Comparison of ENCODE assay signal across 8 mouse cellular contexts in genomic region chr1:74391844-74392441, GRCm38 (mm10). TPM values are rescaled to one million over a fixed set of nuclear protein-coding genes. Genes with fewer than 3 reads are reported as not detected.
A peak's percentile ranks its signal among the peaks of the same experiment; 100 is the strongest.
DNase-seq lines count a peak whose midpoint lies in the region; ATAC-seq and TF ChIP-seq lines count a peak whose summit lies in the region.

No protein-coding gene starts in this region.

- H3K9ac ChIP-seq in heart, embryonic 15.5 days = peak overlapping the region; percentile 99

- peaks cover 17% of the 10 kb centered on the region for H3K27me3 ChIP-seq in E14TG2a.4 (ENCODE audit: insufficient read depth, low read length)
- H3K27me3 ChIP-seq in heart, embryonic 15.5 days = no peaks in the 10 kb centered on the region

- H3K4me1 ChIP-seq in E14TG2a.4 (replicated peaks; ENCODE audit: low read depth, low read length) = peaks cover 85% of the 10 kb centered on the region
- 0 out of 2 replicates have a peak, but pooled peaks cover 3% of the 10 kb centered on the region for H3K4me1 ChIP-seq in embryonic fibroblast, embryonic 13.5 days (ENCODE audit: control insufficient read depth, insufficient read depth, low read length)
- H3K4me1 ChIP-seq in heart, embryonic 15.5 days (replicated peaks) = peaks cover 61% of the 10 kb centered on the region

- peak overlapping the region; percentile 89 for H3K4me3 ChIP-seq in E14TG2a.4 (replicated peaks; ENCODE audit: low read length)
- H3K4me3 ChIP-seq in embryonic fibroblast, embryonic 13.5 days (ENCODE audit: insufficient read depth, low read length) = peak overlapping the region; percentile 67
- peak overlapping the region; percentile 89 for H3K4me3 ChIP-seq in heart, embryonic 15.5 days

- no peak for TF ChIP-seq CTCF in E14TG2a.4 (conservative IDR thresholded peaks at IDR 0.05; ENCODE audit: low read length)
- no peak for TF ChIP-seq CTCF in embryonic fibroblast, embryonic 13.5 days (IDR thresholded peaks at IDR 0.05; ENCODE audit: borderline replicate concordance, insufficient read depth, low read length)

- H3K4me2 ChIP-seq in heart, embryonic 15.5 days = peak overlapping the region; percentile 95

- peak; percentile 42 for ATAC-seq in heart, embryonic 15.5 days (replicated peaks; ENCODE audit: insufficient number of reproducible peaks, insufficient read depth, low FRiP score, low read depth)

- no peaks in the 10 kb centered on the region for H3K9me3 ChIP-seq in E14TG2a.4 (ENCODE audit: low read length)
- no peaks in the 10 kb centered on the region for H3K9me3 ChIP-seq in heart, embryonic 15.5 days (replicated peaks)

- 0 out of 2 replicates have a peak, but pooled peaks have one; percentile 45 for TF ChIP-seq POLR2A in embryonic fibroblast, embryonic 13.5 days (IDR thresholded peaks at IDR 0.05; ENCODE audit: low read depth, low read length)

- peak; percentile 88 to 94 for DNase-seq in adrenal gland, postnatal 36 days
- DNase-seq in kidney, postnatal 14 days = peak; percentile 90
- peak; percentile 88 to 90 for DNase-seq in lung, postnatal 4 days
- peak; percentile 43 for DNase-seq in right cerebral cortex, postnatal 14 days
- DNase-seq in urinary bladder, postnatal 25 days (ENCODE audit: low spot score) = peak; percentile 72

- H3K36me3 ChIP-seq in E14TG2a.4 (ENCODE audit: insufficient read depth, low read length) = peaks cover 19% of the 10 kb centered on the region
- H3K36me3 ChIP-seq in heart, embryonic 15.5 days = peaks cover 23% of the 10 kb centered on the region

- H3K27ac ChIP-seq in embryonic fibroblast, embryonic 13.5 days (ENCODE audit: insufficient read depth, low read length) = peak overlapping the region; percentile 83
- peak overlapping the region; percentile 100 for H3K27ac ChIP-seq in heart, embryonic 15.5 days

- WGBS in heart, embryonic 15.5 days = under 1% methylated on average over 63 of the region's 63 CpGs

RNA-seq across cellular contexts. Expression of gene Ctdsp1, which starts 0.6 kb away (rescaled TPM):
- total RNA-seq in adrenal gland, postnatal 36 days (2021) = 100 to 1,000 TPM; 128 to 176 TPM
- polyA plus RNA-seq in embryonic fibroblast, embryonic 13.5 days (2011; ENCODE audit: insufficient read length, low read depth, missing spikeins) = 58.6 and 78.6 TPM in 2 replicates
- polyA plus RNA-seq in heart, embryonic 15.5 days (2015; fragmentation: Nextera tagmentation; extraction: Ambion mirVana) = 55.1 and 68.5 TPM in 2 replicates

RNA-seq across cellular contexts. Expression of gene Slc11a1, which starts 16.9 kb away (rescaled TPM):
- 10 to 100 TPM in 1 of 2 experiments, 1 to 10 TPM in 1; 7.9 to 13.1 TPM for total RNA-seq in adrenal gland, postnatal 36 days (2021)
- 1.1 TPM in 1 of 2 replicates, not detected in the other for polyA plus RNA-seq in embryonic fibroblast, embryonic 13.5 days (2011; ENCODE audit: insufficient read length, low read depth, missing spikeins)
- 3.6 and 5.4 TPM in 2 replicates for polyA plus RNA-seq in heart, embryonic 15.5 days (2015; fragmentation: Nextera tagmentation; extraction: Ambion mirVana)

RNA-seq across cellular contexts. Expression of gene Vil1, which starts 17.2 kb away (rescaled TPM):
- total RNA-seq in adrenal gland, postnatal 36 days (2021) = 1 to 10 TPM; 1.3 to 1.5 TPM
- polyA plus RNA-seq in embryonic fibroblast, embryonic 13.5 days (2011; ENCODE audit: insufficient read length, low read depth, missing spikeins) = not detected in 2 replicates
- 0.26 and 0.38 TPM in 2 replicates for polyA plus RNA-seq in heart, embryonic 15.5 days (2015; fragmentation: Nextera tagmentation; extraction: Ambion mirVana)

RNA-seq across cellular contexts. Expression of gene Catip, which starts 30.0 kb away (rescaled TPM):
- under 1 TPM; 0.23 to 0.26 TPM for total RNA-seq in adrenal gland, postnatal 36 days (2021)
- polyA plus RNA-seq in embryonic fibroblast, embryonic 13.5 days (2011; ENCODE audit: insufficient read length, low read depth, missing spikeins) = 3.6 and 3.7 TPM in 2 replicates
- 0.38 and 0.39 TPM in 2 replicates for polyA plus RNA-seq in heart, embryonic 15.5 days (2015; fragmentation: Nextera tagmentation; extraction: Ambion mirVana)

Comparison
In these comparisons a context has a peak if more than half of its experiments do, and no peak if none do; other contexts are left out.
1. Peak in every context shown above with its lines: DNase-seq, ATAC-seq, H3K4me3 ChIP-seq and H3K27ac ChIP-seq.